ENCODE assay signal across 12 mouse cellular contexts in genomic region chr9:121071050-121071449, GRCm38 (mm10).
DNase-seq lines count a peak whose midpoint lies in the region; ATAC-seq and TF ChIP-seq lines count a peak whose summit lies in the region.
"Had no signal": no experiment of that assay in that cellular context is flagged by ENCODE, and none has a peak within 500 bp of the region (broad histone marks: within the 10 kb centered on the region; RNA-seq: fewer than 3 reads in every experiment).

No protein-coding gene starts in this region.

- no peak overlapping the region for H3K27ac ChIP-seq in heart, embryonic 12.5 days (ENCODE audit: poor library complexity, severe bottlenecking)
- H3K27ac ChIP-seq in midbrain, postnatal 0 days (ENCODE audit: low read depth, low read length) = no peak overlapping the region
- H3K27ac ChIP-seq in midbrain, embryonic 13.5 days = no peak overlapping the region
- H3K27ac ChIP-seq: embryonic facial prominence, embryonic 15.5 days had no signal

- no peaks in the 10 kb centered on the region for H3K27me3 ChIP-seq in heart, embryonic 12.5 days (replicated peaks)
- no peaks in the 10 kb centered on the region for H3K27me3 ChIP-seq in midbrain, postnatal 0 days (ENCODE audit: insufficient read depth, low read length)
- 0 out of 2 replicates have a peak, but pooled peaks cover 3% of the 10 kb centered on the region for H3K27me3 ChIP-seq in midbrain, embryonic 13.5 days
- H3K27me3 ChIP-seq: embryonic facial prominence, embryonic 15.5 days had no signal

- ATAC-seq in heart, embryonic 12.5 days (ENCODE audit: insufficient number of reproducible peaks, low FRiP score) = no peak
- no peak for ATAC-seq in midbrain, postnatal 0 days (ENCODE audit: low FRiP score)
- ATAC-seq in midbrain, embryonic 13.5 days = no peak
- ATAC-seq: hindbrain, embryonic 16.5 days had no signal

- no peak for TF ChIP-seq CTCF in midbrain, postnatal 0 days (IDR thresholded peaks at IDR 0.05)

- no peak overlapping the region for H3K4me2 ChIP-seq in heart, embryonic 12.5 days
- no peak overlapping the region for H3K4me2 ChIP-seq in midbrain, postnatal 0 days (ENCODE audit: low read depth, low read length, poor library complexity, severe bottlenecking)
- no peak overlapping the region for H3K4me2 ChIP-seq in midbrain, embryonic 13.5 days (replicated peaks)
- H3K4me2 ChIP-seq: embryonic facial prominence, embryonic 15.5 days had no signal

- no peak overlapping the region for H3K9ac ChIP-seq in heart, embryonic 12.5 days
- no peak overlapping the region for H3K9ac ChIP-seq in midbrain, postnatal 0 days (replicated peaks; ENCODE audit: low read length, poor library complexity, severe bottlenecking)
- no peak overlapping the region for H3K9ac ChIP-seq in midbrain, embryonic 13.5 days (replicated peaks)
- H3K9ac ChIP-seq: embryonic facial prominence, embryonic 15.5 days had no signal

- no peaks in the 10 kb centered on the region for H3K9me3 ChIP-seq in heart, embryonic 12.5 days (replicated peaks)
- no peaks in the 10 kb centered on the region for H3K9me3 ChIP-seq in midbrain, postnatal 0 days (ENCODE audit: low read length)
- H3K9me3 ChIP-seq in midbrain, embryonic 13.5 days = no peaks in the 10 kb centered on the region
- H3K9me3 ChIP-seq: embryonic facial prominence, embryonic 15.5 days had no signal

- DNase-seq in heart, adult 8-10 months (ENCODE audit: low spot score) = peak; percentile 16
- peak; percentile 31 for DNase-seq in midbrain, postnatal 0 days (ENCODE audit: low spot score)
- peak; percentile 74 for DNase-seq in adrenal gland, postnatal 25 days
- peak; percentile 40 to 54 for DNase-seq in lung, postnatal 4 days
- DNase-seq in retina, embryonic 14.5 days (ENCODE audit: low spot score) = no peak
- DNase-seq: cerebellum, adult 9-11 months; kidney, postnatal 25 days had no signal

- no peak overlapping the region for H3K4me3 ChIP-seq in heart, embryonic 12.5 days
- no peak overlapping the region for H3K4me3 ChIP-seq in midbrain, postnatal 0 days (ENCODE audit: low read depth, low read length)
- no peak overlapping the region for H3K4me3 ChIP-seq in midbrain, embryonic 13.5 days (replicated peaks)
- H3K4me3 ChIP-seq: embryonic facial prominence, embryonic 15.5 days; megakaryocyte, embryonic 14.5 days had no signal

- no peaks in the 10 kb centered on the region for H3K36me3 ChIP-seq in heart, embryonic 12.5 days
- no peaks in the 10 kb centered on the region for H3K36me3 ChIP-seq in midbrain, postnatal 0 days (ENCODE audit: insufficient read depth, low read length)
- H3K36me3 ChIP-seq in midbrain, embryonic 13.5 days = no peaks in the 10 kb centered on the region
- H3K36me3 ChIP-seq: embryonic facial prominence, embryonic 15.5 days had no signal

- H3K4me1 ChIP-seq in heart, embryonic 12.5 days (replicated peaks) = peaks cover 5% of the 10 kb centered on the region
- no peaks in the 10 kb centered on the region for H3K4me1 ChIP-seq in midbrain, postnatal 0 days (ENCODE audit: insufficient read depth, low read length)
- H3K4me1 ChIP-seq in midbrain, embryonic 13.5 days (replicated peaks) = peaks cover 13% of the 10 kb centered on the region
- H3K4me1 ChIP-seq: megakaryocyte, embryonic 14.5 days had no signal

- 65% methylated on average over 11 of the region's 11 CpGs for WGBS in heart, embryonic 12.5 days
- WGBS in midbrain, postnatal 0 days = 86% methylated on average over 11 of the region's 11 CpGs
- 93% methylated on average over 11 of the region's 11 CpGs for WGBS in midbrain, embryonic 13.5 days
